Mouse (Mus musculus) heart, adult 2 months (tissue): ENCODE results near the gene Sde2.

Experiments
- CTCF ChIP-seq: fragments of 200-600 bp; IDR thresholded peaks from 2 replicates; pipeline ENCODE4 v1.8.1; 2022; ENCODE audit warnings: antibody characterized with exemption, mild to moderate bottlenecking, moderate library complexity
- POLR2A ChIP-seq: fragments of 200-500 bp; IDR thresholded peaks from 2 replicates; pipeline ENCODE4 v1.6.1; 2011; ENCODE audit warnings: mild to moderate bottlenecking, low read depth, low read length, control low read depth; ENCODE audit not compliant: insufficient read depth

DNA sequence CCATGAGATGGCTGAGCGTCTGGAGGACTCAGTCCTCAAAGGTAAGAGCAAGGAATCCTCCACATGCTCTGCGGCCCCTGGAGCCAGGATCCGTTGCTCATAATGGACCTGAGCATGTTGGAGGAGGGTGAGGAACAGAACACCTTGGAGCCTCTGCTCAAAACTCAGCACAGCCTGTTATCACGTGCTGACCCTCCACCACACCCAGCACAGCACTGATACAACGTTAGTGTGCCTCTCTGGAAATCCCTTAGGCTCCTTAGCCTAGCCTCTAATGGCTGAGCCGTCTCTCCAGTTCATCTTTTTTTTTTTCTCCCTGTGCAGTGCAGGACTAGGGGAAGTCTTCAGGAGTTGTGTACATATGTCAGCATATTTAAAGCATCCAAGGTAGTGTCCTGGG is 9.1 kb downstream of the Sde2 start:
- TF ChIP-seq POLR2A (no peak), CTCF (no peak)
